Mouse (Mus musculus) ES-E14 (cell line): ENCODE measurements around the gene Plcb2.

Experiments
- CHD2 ChIP-seq: IDR thresholded peaks from 2 replicates; pipeline ENCODE4 v1.6.1; 2014; ENCODE audit warnings: mild to moderate bottlenecking, low read depth, low read length, inconsistent platforms
- HCFC1 ChIP-seq: IDR thresholded peaks from 2 replicates; pipeline ENCODE4 v1.6.1; 2012; ENCODE audit warnings: low read length, inconsistent platforms, borderline replicate concordance; ENCODE audit not compliant: insufficient read depth
- ZNF384 ChIP-seq: IDR thresholded peaks from 2 replicates; pipeline ENCODE4 v1.6.1; 2012; ENCODE audit warnings: low read depth, low read length, inconsistent platforms

- TF ChIP-seq CHD2 (no peak), ZNF384 (no peak), HCFC1 (no peak)
Measured at GRCm38 (mm10) chr2:118755407-118755806, 27.2 kb upstream of the Plcb2 start.
